Mouse (Mus musculus) mouse trophoblast stem cell (cell line): ENCODE data around the gene Tenm3.

Experiments
- in situ Hi-C, 2 experiments: fragments of 300-500 bp; cut with MseI, MboI; formaldehyde crosslinking; loops; 2 replicates in 1 of 2; 3 replicates in 1 of 2; pipeline ENCODE4 v1.15.1; 2025

The Tenm3 gene

DNA sequence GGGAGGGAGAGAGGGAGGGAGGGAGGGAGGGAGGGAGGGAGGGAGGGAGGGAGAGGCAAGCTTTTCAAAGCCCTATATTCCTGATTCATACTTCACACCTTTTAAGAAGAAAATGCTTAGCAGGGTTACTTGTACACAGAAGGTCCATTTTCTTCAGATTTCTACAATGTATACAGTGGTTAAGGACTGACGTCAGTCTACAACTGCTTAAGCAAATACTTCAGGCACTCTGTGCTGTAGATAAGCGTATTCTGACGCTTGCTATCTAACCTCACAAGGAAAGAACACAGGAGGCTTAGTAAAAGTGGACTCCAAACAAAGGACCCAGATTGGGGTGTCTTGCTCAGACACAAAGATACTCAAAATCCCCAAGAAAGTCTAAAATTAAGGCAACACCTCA, 34.6 kb downstream of the Tenm3 start:
- in situ Hi-C loops = no loop called here

DNA sequence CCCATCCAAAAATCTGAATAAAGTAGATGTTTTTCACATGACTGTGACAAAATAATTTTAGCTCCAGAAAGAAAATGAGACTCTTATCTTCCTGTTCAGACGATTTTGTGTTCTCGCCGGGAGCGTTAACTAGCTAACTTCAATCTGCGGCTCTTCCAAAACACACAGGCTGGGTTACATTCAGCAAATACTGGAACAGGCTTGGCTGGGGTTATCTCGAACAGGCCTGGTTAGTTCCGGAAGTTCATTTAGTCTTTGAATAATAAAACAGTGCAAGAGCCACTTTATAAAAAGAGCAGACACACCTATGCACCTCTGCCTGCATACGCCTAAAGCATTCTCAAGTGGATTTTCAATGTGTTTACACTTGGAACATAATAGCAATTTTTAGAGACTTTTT, 40.7 kb downstream of the Tenm3 start:
- in situ Hi-C loops = no loop called here

DNA sequence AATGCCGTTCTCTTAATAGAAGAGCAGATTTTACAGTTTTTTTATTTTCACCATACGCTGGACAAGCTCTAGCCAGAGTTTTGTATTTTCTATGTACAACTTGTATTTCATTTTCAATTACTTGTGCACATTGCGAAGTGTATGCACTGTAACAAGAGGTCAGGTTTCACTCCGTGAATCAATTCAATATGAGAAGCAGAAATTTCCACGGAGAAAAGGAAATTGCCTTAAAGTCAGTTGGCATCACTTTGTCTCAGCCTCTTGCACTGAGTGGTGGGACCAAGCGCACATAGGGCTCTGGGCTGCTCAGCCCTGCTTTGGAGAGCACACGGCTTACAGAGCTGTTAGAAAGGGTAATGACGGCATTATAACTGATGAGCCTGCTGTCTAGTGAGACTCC, 41.5 kb downstream of the Tenm3 start:
- in situ Hi-C loops = no loop called here

DNA sequence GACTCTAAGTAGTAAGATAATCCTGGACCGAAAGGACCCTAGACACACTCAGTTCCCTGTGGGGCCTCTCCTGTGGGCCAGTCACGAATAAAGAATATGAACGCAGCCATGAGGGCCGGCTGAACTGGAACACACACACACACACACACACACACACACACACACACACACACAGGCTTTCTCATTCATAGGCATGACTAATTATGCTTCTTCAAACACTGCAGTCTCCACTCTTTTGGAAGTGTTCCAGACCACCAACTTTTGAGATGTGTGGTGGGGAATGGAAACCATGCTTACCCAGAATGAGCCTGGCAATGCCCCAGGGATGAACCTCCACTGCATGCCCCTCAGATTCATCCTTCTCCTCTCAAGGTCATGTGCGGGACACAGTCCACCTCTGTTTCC, 45.8 kb downstream of the Tenm3 start:
- in situ Hi-C loops = no loop called here

DNA sequence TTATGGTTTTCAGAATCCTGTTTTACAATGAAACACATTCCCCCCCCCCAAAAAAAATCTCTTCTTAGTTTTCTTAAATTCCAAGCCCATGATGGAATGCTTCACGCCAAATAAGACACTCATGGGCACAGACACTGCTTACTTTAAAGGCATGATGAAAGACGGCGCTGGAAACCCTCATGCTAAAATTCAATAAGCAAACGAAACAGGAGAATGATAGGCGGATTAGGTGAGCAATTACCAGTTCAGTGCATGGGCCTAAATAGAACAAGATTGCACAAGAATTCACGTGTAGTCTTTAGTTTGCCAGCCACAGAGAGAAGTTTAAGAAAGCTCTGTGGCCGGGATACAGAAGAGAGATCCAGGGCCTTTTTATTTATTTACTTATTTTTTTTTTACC, 49.5 kb downstream of the Tenm3 start:
- in situ Hi-C loops = no loop called here

DNA sequence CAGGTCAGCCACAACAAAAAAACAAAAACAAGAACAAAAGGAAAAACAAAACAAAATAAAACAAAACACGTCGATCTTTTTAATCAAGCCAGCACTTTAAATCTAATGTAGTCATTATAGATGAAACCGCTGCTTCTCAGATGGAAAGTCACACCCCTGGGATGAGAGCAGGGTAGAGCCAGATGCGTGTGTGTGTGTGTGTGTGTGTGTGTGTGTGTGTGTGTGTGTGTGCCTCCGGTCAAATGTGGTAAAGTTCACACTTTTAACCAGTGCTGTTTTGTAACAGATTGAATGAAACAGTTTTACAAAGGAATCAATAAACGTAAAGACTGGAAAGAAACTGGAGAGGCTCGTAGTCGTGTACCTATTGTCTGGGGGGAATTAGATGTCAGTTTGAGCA, 50.0 kb downstream of the Tenm3 start:
- in situ Hi-C loops = no loop called here

DNA sequence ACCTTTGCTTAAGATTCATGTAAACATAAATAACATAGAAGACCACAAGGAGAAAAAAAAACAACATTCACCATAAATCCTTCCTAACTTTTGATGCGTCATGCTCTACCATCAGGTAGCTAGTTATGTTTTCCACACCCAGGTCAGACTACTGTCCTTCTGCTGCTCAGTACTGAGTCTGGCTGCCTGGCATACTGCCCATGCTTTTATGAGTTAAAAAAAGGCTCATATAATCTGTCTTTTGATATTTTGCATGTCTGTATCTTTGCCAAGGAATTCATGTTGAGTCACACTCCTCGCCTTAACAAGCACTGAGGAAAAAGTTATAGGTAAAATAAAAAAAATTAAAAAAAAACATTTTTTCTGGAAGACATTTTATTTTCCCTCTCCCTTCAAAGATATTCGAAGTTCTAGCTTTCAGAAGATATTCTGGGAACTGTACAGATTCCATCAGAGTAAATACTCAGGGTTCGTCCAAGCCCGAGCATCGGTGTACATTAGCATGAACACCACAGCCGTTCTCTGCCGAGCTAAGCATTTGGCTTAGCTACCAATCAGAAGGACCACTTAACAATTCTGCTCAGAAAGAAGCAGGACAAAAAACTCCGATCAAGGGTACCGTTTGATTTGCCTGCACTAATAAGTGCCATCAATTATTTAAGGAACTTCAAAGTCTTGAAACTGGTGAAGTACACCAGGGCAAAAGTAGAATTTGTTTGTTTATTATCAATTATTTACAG, 51.0 kb downstream of the Tenm3 start:
- in situ Hi-C loops = no loop called here

DNA sequence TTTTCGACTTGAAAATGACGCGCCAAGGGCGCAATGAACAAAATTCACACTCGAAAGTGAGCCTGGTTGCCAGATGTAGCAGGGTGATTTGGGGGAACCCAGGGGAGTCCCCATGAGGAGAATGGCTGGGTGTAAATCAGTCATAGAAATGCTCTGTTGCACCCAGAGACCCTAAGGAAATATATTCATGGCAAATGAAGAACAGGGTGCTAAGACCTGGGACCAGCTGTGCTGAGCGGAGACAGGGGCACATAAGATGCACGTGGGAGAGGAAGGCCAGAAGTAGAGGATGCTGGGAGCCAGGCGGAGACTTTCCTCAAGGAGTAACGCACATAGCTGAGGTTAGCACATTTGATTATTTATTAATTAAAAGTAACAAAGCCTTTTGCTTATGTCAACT, 60.4 kb downstream of the Tenm3 start:
- in situ Hi-C loops = no loop called here

DNA sequence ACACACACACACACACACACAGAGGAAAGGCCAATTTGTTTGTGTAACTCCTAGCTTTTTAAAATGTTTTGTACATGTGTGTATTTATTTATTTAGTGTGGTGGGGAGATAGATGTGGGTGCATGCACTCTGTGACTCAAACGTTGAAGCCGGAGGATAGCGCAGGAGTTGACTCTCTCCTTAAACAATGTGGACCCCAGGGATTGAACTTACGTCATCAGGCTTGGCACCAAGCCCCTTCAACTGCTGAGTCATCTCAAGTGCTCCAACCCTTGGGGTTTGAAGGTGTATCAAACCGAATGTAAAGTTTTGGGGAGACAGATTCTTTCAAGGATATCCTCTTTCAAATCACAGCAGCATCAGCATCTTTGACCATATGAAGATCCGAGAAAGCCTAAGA, 63.1 kb downstream of the Tenm3 start:
- in situ Hi-C loops = no loop called here

DNA sequence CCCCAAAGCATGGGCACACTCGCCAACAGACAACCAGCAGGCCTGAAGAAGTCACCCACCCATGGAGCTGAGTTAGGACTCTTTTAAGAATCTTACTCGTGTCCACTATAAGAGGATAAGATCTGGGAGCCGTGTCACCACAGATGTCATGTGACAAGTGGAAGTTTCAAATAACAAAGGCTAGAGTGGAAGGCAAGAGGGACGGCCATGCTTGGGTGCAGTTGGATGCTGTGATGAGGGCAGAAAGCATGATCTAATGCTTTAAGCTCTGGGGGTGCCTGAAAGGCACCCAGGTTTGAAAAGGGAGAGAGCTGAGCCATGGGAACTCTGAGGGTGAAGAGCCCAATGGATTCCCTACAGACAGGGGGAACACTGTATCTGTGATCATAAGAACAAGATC, 64.6 kb downstream of the Tenm3 start:
- in situ Hi-C loops = no loop called here

DNA sequence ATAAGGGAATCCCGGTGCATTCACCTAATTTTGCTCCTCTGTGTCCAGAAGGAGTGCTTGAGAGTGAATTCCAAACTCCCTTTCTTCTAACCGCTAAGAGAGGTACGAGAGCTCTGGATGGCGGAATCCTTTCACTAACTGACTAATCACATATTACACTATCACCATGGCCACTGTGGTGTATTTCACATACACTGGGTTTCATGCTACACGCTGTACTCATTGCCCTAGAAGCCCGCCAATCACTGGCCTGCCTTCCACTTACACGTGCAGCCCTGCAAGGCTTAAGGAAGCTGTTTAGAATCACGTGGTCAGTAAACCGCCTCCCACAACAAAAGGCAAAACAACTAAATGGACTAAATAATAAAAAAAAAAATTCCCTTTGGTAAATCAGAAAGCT, 67.7 kb downstream of the Tenm3 start:
- in situ Hi-C loops = no loop called here

DNA sequence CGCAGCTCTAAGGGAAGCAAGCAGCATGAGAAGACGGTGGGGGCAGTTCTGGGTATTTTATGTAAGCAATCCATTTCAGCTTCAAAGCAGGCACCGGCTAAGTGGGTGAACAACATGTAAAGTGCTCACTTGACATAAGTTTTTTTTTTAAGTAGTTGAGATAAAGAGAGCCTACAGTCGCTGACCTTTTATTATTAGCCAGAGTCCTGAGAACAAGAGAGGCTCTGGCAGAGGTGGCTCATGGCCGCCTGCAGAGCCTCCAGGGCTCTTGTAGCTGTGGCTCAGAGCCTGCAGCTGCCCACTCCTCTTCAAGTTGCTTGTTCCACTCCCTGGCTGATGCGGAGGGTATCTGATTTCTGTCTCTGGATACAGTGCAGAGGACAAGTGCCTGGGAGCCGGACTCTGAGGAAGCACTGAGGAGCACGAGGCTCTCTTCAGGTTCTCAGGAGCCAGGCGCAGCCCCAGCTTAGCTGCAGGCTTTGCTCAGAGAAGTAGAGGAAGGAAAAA, 68.2 kb downstream of the Tenm3 start:
- in situ Hi-C loops = no loop called here

DNA sequence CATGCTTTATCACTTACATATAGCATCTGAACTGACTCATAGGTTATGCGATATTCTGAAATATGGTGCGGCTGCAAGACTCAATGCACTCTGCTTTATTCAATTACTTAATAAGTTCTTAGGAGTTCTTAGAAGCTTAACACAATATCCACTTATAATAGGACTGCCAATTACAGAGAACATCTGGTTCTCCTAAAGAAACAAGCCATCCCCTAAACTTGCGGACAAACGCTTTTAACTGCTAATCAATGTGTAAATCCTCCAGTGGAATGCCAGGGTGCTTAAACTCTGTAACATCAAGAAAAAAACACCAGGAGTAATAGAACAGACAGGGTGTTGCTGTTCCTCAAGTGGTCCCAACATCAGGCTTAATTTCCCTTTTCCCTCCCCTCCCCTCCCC, 68.9 kb downstream of the Tenm3 start:
- in situ Hi-C loops = no loop called here

DNA sequence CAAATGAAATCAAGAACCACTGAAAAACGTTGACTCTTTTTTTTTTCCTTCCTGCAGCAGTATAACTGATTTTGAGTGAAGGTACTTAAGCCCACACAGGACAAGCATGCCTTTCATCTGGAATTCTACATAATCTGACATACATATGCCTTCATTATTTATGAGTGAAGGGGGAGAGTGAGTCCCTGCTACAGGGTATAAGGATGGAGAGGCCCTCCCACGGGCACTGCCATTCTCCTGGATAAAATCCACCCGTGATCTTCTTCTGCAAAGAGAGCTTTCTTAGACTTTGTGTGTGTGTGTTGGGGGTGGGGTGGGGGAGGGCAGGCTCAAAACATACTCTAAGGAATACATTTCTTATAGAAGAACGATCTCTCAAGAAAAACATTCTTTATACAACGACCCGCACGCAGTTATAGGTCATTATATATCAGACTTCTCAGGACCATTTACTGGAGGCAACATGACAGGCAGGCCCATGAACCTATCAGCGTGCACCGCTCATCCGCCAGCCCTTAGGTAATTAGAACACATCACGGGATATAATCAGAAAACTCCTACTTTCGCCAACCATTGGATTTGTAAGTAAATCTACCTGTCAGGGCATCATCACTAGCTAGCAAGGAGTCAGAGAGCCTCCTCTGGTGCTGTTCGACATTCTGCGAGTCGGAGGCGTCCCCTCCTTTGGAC, 77.1 kb downstream of the Tenm3 start:
- in situ Hi-C loops = no loop called here

DNA sequence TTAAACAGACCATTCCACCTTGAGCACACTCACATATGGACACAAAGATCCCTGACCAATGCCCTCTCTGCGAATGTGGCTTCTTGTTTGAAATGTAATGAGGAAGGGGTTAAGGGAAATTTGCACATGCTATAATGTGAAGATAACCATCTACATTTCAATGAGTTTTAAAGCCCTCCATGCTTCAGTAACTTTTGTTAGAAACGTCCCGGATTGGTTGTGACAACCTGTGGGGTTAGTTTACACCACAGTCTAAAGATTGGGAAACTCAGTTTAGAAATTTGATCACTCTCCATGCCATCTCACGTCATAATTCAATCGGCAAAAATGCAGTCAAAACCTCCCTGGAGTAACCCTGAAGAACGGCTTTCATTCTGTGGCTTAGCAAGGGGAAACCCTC, 78.5 kb downstream of the Tenm3 start:
- in situ Hi-C loops = no loop called here

DNA sequence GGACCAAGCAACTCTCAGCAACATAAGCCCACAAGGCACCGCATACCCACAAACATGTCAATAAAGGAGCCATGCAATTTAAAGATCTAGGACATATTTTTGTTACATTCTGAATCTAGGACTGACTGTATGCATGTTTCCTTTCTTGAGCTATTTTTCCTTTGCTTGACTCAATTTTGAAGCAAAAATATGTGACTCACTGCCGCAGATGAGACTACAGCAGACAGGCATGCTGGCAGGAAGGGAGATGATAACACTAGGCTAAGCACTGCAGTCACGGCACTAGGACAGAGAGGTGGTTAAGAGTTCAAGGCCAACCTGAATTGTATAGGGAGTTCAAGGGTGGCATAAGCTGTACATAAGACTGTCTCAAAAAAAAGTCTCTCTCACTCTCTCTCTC, 79.7 kb downstream of the Tenm3 start:
- in situ Hi-C loops = no loop called here

DNA sequence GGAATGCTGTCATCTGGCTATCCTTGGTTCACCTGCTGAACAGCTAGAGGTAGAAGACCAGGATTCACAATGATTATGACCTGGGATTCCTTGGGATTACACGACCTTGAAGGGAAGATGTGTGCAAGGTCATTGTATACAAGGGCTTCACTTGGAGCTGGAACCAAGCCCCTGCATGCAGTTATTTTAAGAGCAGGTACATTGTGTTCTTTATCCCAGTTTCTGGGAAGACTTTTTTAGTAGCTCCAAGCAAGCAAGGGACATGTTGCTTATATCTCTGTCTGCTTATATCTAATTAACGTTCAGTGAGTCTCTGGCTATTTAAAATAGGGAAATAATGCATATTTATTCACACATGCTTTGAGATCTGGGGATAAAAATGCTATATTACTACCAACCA, 86.9 kb downstream of the Tenm3 start:
- in situ Hi-C loops = no loop called here

DNA sequence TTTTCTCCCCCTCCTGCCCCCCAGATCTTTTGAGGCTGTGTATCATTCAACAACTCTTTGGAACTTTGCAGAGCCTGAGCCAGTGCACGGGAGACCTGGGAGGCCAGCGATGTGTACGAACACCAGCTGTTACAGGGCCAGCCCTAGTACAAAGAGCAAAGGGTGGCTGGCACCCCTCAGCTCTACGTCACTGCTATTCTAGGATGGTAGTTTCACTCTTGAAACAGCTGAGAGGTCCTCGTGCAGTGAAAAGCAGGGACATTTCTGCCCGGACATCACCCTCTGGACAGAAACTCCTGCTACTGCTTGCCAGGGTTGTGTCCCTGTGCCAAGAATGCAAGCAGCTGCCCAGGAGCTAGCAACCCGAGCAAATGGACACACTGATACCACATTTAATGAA, 88.3 kb downstream of the Tenm3 start:
- in situ Hi-C loops = no loop called here

DNA sequence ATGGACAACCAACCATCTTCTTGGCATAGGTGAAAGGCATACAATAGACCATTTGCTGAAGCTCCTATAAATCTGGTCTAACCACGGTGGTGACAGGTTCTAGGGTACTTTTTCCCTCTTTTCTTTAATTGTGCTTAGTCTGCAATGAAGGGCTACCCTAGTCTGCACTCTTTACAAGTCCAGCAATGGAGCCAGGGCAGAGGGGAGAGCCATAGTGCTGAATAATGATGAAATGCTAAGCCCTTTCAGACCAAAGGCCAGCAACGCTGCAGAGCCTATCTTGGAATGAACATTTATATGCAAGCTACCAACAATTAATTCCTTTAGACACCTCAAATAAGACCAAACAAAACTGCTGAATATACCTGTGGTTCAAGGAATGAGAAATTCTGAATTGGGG, 88.8 kb downstream of the Tenm3 start:
- in situ Hi-C loops = no loop called here

DNA sequence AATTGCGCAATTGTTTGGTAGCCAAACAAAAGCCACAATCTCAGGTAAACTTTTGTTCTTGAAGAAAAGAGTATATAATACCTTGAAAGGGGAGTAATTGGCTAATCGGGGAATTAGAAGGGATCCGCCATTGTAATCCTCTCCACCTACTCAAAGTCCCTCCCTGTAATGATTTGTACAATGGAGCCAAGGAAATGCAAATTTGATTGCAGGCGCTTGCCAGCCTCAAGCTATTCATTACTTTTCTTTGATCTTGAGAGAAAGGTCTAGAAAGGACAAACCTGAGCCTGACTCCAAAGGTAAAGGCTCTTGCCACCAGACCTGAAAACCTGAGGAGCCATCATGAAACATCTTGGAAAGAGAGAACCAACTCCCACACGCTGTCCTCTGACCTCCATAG, 91.8 kb downstream of the Tenm3 start:
- in situ Hi-C loops = no loop called here

DNA sequence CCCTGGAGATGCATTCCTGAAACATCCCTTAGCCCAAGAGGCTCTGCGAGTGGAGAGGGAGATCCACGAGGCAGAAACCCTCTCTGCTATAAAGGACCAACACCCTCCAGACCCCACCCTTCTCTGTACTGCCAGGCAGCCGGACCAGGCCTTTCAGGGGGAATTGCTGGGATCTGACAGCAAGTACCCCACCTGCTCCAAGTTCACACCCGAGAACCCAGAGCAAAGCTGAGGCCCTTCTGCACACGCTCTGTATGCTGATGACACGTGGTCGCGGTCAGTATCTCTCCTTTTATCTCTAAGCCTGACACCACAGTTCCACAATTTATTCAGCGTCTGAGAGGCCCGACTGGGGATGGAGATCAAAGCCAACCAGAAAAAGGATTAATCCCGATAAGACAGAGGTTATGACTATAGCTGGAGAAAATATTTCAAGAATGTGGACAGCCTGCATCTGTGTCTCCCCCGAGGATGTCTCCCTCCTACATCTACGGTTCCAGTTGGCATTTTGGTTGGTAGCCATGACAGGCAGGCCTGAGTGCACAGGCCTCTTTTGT, 95.2 kb downstream of the Tenm3 start:
- in situ Hi-C loops = no loop called here

DNA sequence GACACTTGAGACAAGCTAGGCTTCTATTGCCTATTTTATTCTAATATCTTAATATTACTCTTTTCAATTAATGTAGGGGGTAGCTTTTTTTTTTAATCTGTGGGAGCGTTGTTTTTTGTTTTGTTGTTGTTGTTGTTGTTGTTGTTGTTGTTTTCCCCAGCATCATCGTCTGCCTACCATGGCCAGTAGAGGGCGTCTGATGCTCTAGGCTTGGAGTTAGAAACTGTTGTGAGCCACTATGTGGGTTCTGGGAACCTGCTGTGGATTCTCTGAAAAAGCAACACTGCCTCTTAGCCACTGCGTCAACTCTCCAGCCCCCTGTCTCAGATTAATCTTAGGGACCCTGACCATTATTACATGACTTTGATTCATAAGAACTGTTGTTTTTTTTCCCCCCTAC, 99.8 kb downstream of the Tenm3 start:
- in situ Hi-C loops = no loop called here

DNA sequence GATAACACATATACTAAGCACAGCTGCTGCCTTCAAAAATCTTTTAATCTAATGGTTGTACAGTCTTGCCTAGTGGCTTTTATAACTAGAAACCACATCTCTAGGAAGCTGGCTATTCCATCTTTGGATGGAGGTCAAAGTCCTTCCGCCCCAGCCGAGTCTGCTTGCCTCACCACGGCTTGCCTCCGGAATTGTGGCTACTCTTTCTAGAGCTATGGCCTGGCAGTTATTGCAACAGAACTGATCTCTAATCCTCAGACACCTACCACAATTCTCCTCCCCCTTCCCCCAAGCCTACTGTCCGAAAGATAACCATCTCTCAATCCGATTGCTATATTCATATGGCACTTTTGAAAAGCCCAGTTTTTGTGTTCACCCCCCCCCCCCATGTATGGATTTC, 101.0 kb downstream of the Tenm3 start:
- in situ Hi-C loops = no loop called here
